Mouse (Mus musculus) heart, postnatal 14 days (tissue): ENCODE measurements around the gene Dnah8. TPM values are rescaled to one million over a fixed set of nuclear protein-coding genes. Genes with fewer than 3 reads are reported as not detected.

Source experiments
- DNase-seq, 2 experiments: peaks; one replicate each; pipeline ENCODE4 v3.0.0; 2021 to 2022
- intact Hi-C: fragments of 180-260 bp; cut with DNase I; formaldehyde crosslinking; loops from one replicate; pipeline ENCODE4 v1.15.1; 2025
- total RNA-seq, 2 experiments: library from RNA; stranded (reverse); gene quantifications; 2 replicates each; pipeline ENCODE4 v1.2.3; 2021

The Dnah8 gene
- total RNA-seq, 2 experiments from 2014 or later, result 1.5 to 1.6 TPM

DNA sequence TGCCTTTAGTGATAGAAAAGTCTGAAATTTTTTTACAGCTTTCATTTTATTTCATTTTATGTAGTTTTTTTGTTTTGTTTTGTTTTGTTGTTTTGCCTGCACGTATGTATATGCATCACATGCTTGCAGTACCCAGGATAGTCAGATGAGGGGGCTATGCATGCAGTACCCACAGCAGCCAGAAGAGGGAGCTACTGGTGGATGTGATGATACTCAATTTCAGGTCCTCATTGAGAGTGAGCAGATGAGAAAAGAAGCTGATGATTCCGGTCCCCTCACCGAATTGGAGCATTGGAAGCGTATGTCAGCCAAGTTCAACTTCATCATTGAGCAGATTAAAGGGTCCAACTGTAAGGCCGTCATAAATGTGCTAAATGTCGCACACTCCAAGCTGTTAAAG is 28.9 kb downstream of the Dnah8 start:
- intact Hi-C loops, result no loop called here
- no peak for DNase-seq

DNA sequence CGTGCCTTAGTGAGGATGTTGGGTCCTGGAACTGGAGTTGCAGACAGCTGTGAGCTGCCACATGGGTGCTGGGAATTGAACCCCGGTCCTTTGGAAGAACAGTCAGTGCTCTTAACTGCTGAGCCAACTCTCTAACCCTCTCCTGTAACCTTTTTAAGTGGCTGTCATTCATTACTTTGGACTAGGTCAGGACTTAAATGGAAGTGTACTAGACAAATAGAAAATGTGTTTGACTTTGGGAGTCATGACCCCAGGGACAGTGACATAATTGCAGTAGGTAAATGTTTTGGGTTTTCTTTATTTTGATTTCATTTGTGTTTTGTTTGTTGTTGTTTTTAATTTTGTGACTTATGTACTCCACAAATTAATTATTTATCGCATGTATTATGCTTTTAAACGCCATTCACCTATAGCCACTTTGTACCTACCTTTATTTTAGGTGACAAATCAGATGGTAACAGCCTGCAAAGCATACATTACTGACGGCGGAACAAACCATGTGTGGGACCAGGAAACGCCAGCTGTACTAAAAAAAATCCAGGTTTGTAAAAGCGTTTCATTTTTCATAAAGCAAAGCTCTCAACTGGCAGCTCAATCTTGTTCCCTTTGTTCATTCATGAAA is 33.5 kb downstream of the Dnah8 start:
- no peak for DNase-seq
- intact Hi-C loops, result no loop called here

DNA sequence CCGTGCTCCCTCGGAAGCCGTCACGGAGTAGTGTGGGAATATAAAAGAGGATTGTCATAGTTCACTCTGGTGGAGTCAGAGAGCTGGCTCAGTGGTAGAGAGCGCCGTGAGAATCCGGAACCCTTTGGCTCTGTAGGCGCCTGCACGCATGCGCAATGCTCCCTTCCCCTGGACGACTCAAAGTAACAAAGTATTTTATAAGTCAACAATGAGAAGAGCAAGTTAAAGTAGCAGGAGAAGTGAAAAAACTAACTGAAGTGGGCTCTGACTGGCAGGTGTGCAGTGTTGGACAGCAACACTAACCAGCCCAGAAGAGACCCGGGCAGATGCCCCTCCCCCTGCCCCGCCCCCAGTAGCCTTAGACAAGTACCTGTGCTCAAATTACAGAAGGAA is 34.0 kb downstream of the Dnah8 start:
- peak; percentile 66 to 67 for DNase-seq
- intact Hi-C loops, result no loop called here

DNA sequence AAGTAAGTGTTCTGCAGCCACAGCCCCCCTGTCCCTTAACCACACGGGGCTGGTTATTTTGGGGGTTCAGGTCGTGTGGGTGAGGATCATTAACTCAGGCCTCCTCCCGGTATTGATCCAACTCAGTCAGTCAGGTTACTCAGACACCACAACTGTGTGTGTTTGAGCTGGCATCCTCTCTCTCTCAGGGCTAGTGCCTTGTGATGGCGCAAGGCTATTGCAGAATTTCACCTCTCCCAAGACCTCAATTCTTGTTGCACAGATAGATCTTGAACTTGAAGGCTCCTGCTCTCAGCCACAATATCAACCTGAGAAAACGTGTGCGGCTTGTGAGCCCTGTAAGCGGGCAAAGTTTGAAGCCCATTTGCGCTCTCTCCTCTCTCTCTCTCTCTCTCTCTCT is 38.0 kb downstream of the Dnah8 start:
- intact Hi-C loops, result no loop called here
- DNase-seq, result no peak

DNA sequence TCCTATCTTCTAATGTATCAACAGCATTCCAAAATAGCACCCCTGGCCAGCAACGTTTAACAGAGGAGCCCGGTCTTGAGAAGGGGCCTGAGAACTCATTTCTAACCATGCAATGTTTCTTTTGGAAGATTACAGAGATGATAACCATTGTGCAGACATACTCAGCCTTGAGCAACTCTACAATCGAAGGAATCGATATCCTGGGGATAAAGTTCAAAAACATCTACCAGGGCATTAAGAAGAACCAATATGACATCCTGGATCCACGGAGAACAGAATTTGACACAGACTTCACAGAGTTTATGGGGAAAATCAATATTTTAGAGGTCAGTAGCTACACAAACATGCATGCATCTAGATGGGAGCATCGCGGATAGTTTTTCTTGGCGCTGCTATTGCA is 39.0 kb downstream of the Dnah8 start:
- intact Hi-C loops, result no loop called here
- no peak for DNase-seq

DNA sequence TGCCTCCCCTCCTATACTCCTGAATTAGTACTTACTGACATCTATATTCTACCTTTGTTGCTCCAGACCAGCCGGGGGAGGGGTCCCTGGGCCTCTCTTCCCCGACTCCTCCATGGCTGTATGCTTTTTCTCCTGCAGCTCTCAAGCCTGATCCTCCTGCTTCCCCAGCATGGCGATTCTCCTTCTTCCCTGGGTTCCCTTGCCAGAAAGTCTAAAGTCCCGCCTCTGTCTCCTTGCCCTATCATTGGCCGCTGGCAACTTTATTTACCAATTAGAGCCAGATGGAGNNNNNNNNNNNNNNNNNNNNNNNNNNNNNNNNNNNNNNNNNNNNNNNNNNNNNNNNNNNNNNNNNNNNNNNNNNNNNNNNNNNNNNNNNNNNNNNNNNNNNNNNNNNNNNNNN is 40.7 kb downstream of the Dnah8 start:
- intact Hi-C loops, result no loop called here
- no peak for DNase-seq

DNA sequence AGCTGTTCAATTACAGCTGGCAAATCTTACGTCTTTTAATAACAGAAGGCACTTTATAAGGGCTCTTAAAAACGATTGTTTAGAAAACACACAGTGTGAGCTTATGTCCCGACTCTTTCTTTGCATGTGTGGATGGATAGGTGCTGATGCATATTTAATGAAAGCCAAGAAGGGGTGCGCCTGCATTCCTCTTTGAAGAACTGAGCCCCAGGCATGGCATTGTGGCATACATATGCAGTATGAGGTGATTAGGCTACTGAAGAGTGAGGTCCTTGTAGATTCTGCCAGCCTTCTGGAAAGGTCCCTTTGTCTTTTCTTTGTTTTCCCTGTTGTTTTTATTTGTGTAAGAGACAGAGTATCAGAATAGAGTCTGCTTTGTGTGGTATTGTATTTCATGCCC is 48.4 kb downstream of the Dnah8 start:
- no peak for DNase-seq
- intact Hi-C loops, result no loop called here

DNA sequence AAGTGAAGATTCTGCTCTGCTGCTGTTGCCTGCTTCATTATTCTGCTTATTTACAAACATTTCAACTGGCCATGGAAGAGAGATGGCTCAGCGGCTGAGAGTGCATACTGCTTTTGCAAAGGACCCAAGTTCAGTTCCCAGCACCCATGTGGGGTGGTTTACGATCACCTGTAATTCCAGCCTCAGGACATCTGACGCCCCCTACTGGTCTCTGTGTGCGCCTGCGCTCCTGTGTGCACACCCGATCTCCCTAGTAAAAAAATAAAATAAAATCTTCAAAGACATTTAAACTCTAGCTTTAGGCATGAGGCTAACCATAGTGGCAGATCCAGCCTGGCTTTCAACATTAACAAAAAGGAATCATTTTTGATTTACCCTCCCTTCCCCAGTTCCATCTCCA is 48.9 kb downstream of the Dnah8 start:
- DNase-seq, result no peak
- intact Hi-C loops, result no loop called here

DNA sequence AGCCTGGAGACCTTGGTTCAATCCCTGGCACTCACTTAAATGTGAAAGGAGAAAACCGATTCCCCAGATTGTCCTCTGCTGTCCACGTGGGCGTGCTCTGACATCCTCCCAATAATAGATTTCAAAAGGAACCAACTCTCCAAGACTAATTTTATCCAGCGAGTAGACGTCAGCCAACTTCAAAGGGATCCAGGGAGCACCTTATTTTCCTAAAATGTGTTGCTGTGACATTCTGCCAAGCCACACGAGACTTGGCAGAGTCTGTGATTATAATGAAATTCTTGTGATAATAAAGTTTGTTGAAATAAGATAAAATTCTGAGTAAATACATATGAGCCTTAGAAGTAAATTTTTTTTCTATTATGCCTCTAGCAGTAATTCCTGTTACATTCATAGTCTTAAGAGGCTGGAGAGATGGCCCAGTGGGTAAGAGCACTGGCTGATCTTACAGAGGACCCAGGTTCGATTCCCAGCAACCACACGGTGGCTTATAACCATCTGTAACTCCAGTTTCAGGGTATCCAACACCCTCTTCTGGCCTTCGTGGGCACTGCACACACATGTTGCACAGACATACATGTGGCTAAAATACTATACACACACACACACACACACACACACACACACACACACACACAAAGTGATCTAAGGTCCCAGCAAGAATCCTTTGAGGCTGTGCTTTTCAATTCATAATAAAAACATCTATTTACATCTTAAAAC is 51.0 kb downstream of the Dnah8 start:
- intact Hi-C loops, result no loop called here
- DNase-seq, result no peak

DNA sequence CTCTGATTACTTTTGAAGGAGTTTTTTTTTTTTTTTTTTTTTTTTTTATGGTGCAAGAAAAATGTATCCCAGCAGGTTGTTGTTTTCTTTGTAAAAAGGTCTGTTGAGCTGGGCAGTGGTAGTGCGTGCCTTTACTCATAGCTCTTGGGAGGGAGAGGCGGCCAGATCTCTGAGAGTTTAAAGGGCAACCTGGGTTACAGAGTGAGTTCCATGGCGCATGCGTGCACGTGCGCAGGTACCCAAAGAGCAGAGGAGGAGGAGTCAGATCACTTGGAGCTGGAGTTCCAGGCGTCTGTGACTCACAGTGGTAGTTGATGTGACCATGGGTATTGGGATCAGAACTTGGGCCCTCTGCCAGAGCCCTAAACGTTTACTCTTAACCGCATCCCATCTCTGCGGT is 54.4 kb downstream of the Dnah8 start:
- no peak for DNase-seq
- intact Hi-C loops, result no loop called here

DNA sequence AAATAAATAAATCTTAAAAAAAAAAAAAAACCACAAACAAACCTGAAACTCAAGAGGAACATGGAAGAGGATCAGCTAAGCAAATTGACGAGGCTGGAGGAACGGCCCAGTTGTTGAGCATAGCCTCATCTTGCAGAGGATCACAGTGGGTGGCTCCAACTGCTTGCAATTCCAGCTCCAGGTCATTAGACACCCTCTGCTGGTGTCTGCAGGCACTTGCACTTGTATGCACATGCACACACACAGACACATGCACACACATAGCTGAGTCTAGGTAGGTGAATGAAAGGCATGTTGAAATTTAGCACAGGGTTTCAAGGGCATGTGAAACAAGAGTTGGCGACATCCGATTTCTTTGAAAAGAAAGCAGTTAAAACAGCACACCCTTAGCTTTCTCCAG is 55.5 kb downstream of the Dnah8 start:
- DNase-seq, result no peak
- intact Hi-C loops, result no loop called here

DNA sequence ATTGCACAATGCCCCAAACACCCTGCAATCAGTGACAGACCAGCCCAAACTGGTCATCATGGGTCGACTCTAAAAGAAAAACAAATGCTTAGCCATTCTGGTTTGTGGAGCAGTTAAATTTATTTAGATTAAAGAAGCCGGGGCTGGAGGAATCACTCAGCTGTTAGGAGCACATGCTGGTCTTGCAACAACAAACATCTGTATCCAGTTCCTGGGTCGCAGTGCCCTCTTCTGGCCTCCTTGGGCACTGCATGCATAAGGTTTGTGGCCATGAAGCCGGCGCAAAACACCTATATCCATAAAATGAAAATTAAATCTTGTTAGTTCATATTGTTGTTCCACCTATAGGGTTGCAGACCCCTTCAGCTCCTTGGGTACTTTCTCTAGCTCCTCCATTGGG is 57.5 kb downstream of the Dnah8 start:
- peak; percentile 38 to 61 for DNase-seq
- intact Hi-C loops, result no loop called here

DNA sequence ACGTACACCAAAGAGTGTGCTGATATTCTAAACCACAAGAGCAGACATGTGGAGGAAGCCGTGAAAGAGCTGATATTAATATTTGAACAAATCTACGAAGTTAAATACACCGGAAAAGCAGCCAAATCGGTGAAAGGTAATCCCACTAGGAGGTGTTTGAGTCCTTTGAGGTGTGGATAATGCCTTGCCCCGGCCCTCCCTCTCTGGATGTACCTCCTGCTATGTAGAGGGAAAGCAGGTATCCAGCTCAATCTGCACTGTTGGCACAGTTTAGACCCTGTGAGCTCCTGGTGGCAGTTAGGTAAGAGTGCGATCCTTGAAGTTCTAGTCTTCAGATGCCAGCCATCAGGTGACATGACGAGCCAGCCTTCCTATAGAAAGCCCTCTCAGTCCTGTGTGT is 66.0 kb downstream of the Dnah8 start:
- no peak for DNase-seq
- intact Hi-C loops, result no loop called here

DNA sequence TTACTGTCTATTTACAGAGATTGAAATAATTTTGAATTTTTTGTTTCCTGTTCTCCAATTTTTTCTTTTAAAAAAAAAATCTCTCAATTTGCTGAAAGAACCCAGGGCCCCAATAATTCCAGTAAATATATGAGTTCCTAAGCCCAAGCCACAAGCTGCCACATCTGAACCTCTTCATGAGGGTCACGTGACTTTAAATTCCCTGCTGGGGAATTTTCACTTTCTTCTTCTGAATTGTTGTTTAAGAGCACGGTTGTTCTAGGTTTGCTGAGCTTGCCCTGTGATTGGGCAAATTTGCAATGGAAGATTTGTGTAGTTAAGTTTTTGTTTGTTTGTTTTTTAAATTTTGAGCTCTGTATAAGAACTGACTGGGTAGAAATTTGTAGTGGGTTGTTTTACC is 67.3 kb downstream of the Dnah8 start:
- intact Hi-C loops, result no loop called here
- DNase-seq, result no peak

DNA sequence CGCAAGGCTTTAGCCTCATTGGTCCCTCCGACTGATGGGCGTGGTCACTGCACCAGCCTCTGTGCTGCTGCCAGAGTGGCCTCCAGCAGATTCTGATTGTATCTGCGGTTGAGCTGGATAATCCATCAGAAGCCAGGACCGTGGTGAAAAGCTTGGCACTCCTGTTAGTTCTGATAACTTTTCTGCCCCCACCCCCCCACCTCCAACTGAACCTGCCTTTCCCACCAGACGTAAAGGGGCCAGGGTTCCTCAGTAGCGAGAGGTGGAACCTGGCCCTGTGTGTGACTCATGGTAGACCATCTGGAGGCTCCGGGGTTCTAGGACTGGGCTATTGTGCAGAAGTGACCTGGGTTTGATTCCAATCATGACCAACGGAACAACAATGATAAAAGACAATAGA is 70.1 kb downstream of the Dnah8 start:
- no peak for DNase-seq
- intact Hi-C loops, result no loop called here

DNA sequence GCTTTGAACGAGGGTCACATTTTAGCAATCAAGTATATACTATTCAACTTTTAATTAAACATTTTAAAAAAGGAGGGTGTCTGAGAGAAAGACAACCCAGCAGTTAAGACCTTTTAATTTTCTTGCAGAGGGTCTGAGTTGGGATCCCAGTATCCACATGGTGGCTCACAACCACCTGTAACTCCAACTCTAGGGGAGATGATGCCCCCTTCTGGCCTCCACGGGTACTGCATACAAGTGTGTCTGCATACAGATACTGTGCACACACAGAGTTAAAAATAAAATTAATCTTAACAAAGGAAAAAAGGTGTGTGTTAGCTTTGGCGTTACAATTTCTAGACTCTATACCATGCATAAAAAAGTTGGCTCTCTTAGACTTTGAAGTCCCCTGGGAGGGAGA is 90.6 kb downstream of the Dnah8 start:
- no peak for DNase-seq
- intact Hi-C loops, result no loop called here

DNA sequence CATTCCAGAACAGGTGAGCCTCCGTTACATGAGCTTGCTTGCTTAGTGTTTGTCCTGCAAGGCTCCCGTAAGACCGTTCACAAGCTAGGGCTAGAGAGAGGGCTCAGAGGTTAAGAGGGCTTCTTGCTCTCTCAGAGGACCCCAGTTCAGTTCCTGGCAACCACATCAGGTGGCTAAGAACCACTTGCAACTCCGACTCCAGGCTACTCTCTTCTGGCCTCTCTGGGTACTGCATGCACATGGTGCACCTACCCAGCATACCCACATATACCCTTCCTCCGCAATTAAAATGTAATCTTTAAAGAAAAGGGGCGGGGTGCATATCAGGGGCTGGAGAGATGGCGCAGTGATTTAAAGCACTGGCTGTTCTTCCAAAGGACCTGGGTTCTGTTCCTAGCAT is 94.0 kb downstream of the Dnah8 start:
- no peak for DNase-seq
- intact Hi-C loops, result no loop called here

DNA sequence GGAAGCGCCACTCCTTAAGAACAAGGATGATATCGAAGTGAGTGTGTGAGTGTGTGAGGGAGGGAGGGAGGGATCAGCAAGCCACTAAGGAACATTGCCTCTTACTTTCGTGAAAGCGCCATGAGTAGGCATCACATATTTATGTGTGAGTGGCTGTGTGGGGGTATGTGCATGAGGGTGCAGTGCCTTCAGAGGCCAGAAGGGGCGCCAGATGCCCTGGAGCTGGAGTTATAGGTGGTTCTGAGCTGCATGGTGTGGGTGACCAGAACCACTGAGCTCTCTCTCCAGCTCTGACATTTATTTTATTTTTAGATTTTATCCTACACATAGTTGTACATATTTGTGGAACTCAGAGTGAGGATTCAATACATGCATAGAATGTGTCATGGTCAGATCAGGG is 94.9 kb downstream of the Dnah8 start:
- intact Hi-C loops, result no loop called here
- no peak for DNase-seq

DNA sequence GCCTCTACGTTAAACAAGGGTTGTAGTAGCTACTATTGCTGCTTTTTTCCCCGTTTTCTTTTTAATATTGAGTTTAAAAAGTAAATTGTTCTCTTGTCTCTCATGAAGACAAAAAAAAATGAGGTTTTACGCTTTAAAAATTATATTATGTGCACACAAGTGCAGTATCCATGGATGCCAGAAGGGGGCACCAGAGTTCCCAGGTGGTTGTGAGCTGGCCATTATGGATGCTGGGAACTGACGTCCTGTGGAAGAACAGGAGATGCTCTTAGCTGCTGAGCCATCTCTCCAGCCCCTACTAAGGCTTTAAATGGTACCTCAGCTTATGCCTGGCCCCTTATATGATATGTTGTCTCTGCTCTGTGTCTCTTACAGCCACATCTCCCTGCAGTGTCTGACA is 103.6 kb downstream of the Dnah8 start:
- intact Hi-C loops, result no loop called here
- DNase-seq, result no peak

DNA sequence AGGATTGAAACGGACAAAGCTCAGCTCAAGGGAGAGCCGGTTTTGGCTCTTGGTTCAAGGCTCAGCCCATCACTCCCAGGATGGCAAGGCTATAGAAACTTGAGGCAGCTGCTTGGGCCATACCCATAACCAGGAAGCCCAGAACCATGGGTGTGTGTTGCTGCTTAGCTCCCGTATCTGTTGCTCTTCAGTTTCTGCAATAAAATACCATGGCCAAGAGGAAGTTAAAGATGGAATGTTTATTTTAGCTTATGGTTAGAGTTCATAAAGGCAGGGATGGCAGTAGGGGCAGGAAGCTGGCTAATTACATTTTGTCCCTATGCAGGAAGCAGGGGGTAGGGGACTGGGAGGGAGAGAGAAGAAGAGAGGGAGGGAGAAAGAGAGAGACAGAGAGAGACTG is 108.6 kb downstream of the Dnah8 start:
- intact Hi-C loops, result no loop called here
- no peak for DNase-seq

DNA sequence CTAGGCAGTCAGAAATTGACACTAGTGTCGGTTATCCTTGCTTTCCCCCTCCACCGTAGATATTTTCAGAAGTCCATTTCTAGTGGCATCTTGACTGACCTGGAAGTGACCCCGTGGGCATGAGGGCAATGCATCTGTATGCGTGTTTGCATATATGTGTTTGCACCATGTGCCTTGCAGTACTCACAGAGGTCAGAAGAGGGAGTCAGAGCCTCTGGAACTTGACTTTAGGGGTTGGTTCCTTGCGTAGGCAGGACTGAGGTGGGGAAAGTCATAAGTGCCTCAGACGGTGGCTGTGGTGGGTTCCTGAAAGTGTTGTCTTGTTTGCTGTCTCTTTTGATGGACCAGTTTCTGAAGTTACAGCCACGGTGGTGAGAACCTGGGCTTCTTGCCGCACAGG is 110.6 kb downstream of the Dnah8 start:
- DNase-seq, result no peak
- intact Hi-C loops, result no loop called here

DNA sequence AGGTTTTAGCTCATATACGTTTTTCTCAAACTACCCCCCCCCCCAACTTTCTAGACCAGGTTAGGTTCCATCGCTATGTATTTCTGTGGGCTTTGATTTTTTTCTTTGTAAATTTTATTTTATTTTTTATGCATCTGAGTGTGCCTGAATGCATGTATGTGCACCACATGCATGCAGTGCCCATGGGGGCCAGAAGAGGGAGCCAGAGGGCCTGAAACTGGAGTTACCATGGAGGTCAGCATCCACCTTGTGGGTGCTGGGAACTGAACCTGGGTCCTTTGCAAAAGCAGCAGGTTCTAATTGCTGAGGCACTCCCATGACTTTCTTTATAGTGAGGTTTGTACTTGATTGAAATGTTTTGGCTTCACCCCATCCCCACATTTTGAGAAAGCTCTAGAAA is 111.3 kb downstream of the Dnah8 start:
- intact Hi-C loops, result no loop called here
- no peak for DNase-seq

DNA sequence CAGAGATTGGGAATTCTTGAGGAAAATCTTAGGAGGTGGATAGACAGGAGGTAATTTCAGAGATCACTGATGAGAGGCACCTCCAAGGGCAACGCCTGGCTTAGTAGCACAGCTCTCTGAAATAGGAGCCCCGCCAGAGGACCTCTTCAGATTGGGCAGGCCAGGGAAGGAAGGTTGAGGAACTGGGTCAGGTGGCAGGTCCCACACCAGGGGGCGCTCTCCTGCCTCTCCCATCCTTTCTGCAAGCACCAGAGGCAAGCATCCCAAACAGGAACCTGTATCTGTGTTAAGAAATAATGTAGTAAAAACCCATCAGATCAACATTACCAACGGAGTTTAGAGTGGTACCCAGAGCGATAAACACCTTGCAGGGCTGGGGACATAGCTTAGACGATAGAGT is 113.6 kb downstream of the Dnah8 start:
- intact Hi-C loops, result no loop called here
- DNase-seq, result peak; percentile 46 to 63
